Mouse (Mus musculus) bone marrow, adult 2 months (tissue): ENCODE data around the gene Slc30a1.

ENCODE experiments used
- CTCF ChIP-seq: fragments of 200-500 bp; IDR thresholded peaks from 2 replicates; pipeline ENCODE4 v1.5.1; 2011; ENCODE audit warnings: low read length, control low read depth; ENCODE audit not compliant: control insufficient read depth, insufficient read depth
- POLR2A ChIP-seq: fragments of 200-500 bp; IDR thresholded peaks from 2 replicates; pipeline ENCODE4 v1.6.1; 2011; ENCODE audit warnings: low read depth, mild to moderate bottlenecking, control low read depth, low read length, borderline replicate concordance; ENCODE audit not compliant: control insufficient read depth

GRCm38 (mm10) chr1:191896806-191897552 lies 9.6 kb upstream of the Slc30a1 start:
- TF ChIP-seq POLR2A: no peak
- TF ChIP-seq CTCF: no peak
